Mouse (Mus musculus) neural tube, embryonic 11.5 days (tissue): ENCODE measurements around the gene Cpm. TPM values are rescaled to one million over a fixed set of nuclear protein-coding genes. Genes with fewer than 3 reads are reported as not detected.

ENCODE experiments used
- ATAC-seq: fragments of 200-750 bp; cut with Nextera tagmentation; 2 replicates; pipeline ENCODE4 v1.8.0; 2017; ENCODE audit warnings: moderate number of reproducible peaks, mild to moderate bottlenecking, moderate TSS enrichment, moderate library complexity; ENCODE audit not compliant: insufficient read depth, low FRiP score, low TSS enrichment
- DNase-seq: peaks from one replicate; pipeline ENCODE4 v3.0.0-alpha.2; 2015; ENCODE audit warnings: low spot score
- H3K27ac ChIP-seq: fragments of 300-500 bp; sonication (generic); 2 replicates; pipeline ENCODE4 v1.5.1; 2014; ENCODE audit warnings: low read depth, mild to moderate bottlenecking, low read length
- H3K27me3 ChIP-seq: fragments of 300-500 bp; sonication (generic); 2 replicates; pipeline ENCODE4 v1.6.1; 2014; ENCODE audit warnings: mild to moderate bottlenecking, low read length, mixed read lengths; ENCODE audit not compliant: control insufficient read depth, insufficient read depth
- H3K36me3 ChIP-seq: fragments of 300-500 bp; sonication (generic); 2 replicates; pipeline ENCODE4 v1.6.1; 2014; ENCODE audit warnings: mild to moderate bottlenecking, low read length, moderate library complexity, mixed read lengths; ENCODE audit not compliant: control insufficient read depth, insufficient read depth
- H3K4me1 ChIP-seq: fragments of 300-500 bp; sonication (generic); 2 replicates; pipeline ENCODE4 v1.6.1; 2014; ENCODE audit warnings: low read length, mixed read lengths; ENCODE audit not compliant: control insufficient read depth, insufficient read depth
- H3K4me2 ChIP-seq: fragments of 300-500 bp; sonication (generic); 2 replicates; pipeline ENCODE4 v1.6.1; 2014; ENCODE audit warnings: low read depth, mild to moderate bottlenecking, moderate library complexity
- H3K4me3 ChIP-seq: fragments of 300-500 bp; sonication (generic); 2 replicates; pipeline ENCODE4 v1.5.1; 2014; ENCODE audit warnings: low read depth, low read length
- H3K9ac ChIP-seq: fragments of 300-500 bp; sonication (generic); 2 replicates; pipeline ENCODE4 v1.6.1; 2014; ENCODE audit warnings: mild to moderate bottlenecking, low read length
- H3K9me3 ChIP-seq: fragments of 300-500 bp; sonication (generic); 2 replicates; pipeline ENCODE4 v1.6.1; 2016; ENCODE audit warnings: low read length; ENCODE audit not compliant: control insufficient read depth
- WGBS: fragments of 180-500 bp; shearing (Covaris S2); extraction: QIAGEN DNeasy Blood & Tissue Kit; methylation state at CpG from one replicate; pipeline ENCODE4 v1.1.7; 2014; 5-methylcytosine and 5-hydroxymethylcytosine counted together
- polyA plus RNA-seq: library from polyadenylated mRNA; unstranded; fragments of >200 nt; fragmentation: Nextera tagmentation; extraction: Ambion mirVana; gene quantifications from 2 replicates; pipeline ENCODE4 v1.2.1, GENCODE M21; 2014

The Cpm gene
- polyA plus RNA-seq, 1 experiment from 2014 or later: 21.1 TPM

GRCm38 (mm10) chr10:117620934-117621501, 8.3 kb upstream of the Cpm start:
- DNase-seq: no peak
- Histone ChIP-seq H3K4me2 (no peak overlapping the region), H3K27me3 (no peaks in the 10 kb centered on the region), H3K9ac (no peak overlapping the region), H3K4me1 (no peaks in the 10 kb centered on the region), H3K9me3 (no peaks in the 10 kb centered on the region), H3K4me3 (no peak overlapping the region), H3K27ac (no peak overlapping the region), H3K36me3 (no peaks in the 10 kb centered on the region)
- 81% methylated on average over 3 of the region's 3 CpGs for WGBS
- no peak for ATAC-seq

- ATAC-seq (no peak), DNase-seq (no peak)
- Histone ChIP-seq H3K4me3 (no peak overlapping the region), H3K4me1 (no peaks in the 10 kb centered on the region), H3K4me2 (no peak overlapping the region), H3K36me3 (no peaks in the 10 kb centered on the region), H3K9ac (no peak overlapping the region), H3K9me3 (no peaks in the 10 kb centered on the region), H3K27me3 (no peaks in the 10 kb centered on the region), H3K27ac (no peak overlapping the region)
- 91% methylated on average over 12 of the region's 12 CpGs for WGBS
Measured at GRCm38 (mm10) chr10:117621616-117622533, 7.4 kb upstream of the Cpm start.

- no peaks in the 10 kb centered on the region for H3K27me3 ChIP-seq
- no peak for ATAC-seq
- no peak overlapping the region for H3K27ac ChIP-seq
- no peaks in the 10 kb centered on the region for H3K4me1 ChIP-seq
- no peaks in the 10 kb centered on the region for H3K36me3 ChIP-seq
- no peak for DNase-seq
- H3K4me3 ChIP-seq: no peak overlapping the region
- H3K9me3 ChIP-seq: no peaks in the 10 kb centered on the region
- H3K4me2 ChIP-seq: no peak overlapping the region
- H3K9ac ChIP-seq: no peak overlapping the region
Measured at GRCm38 (mm10) chr10:117623358-117623757, 5.9 kb upstream of the Cpm start.

GRCm38 (mm10) chr10:117624222-117624621, 5.1 kb upstream of the Cpm start:
- WGBS: 62% methylated on average over 3 of the region's 3 CpGs
- Histone ChIP-seq H3K27ac (no peak overlapping the region), H3K4me1 (no peaks in the 10 kb centered on the region), H3K27me3 (0 out of 2 replicates have a peak, but pooled peaks cover 3% of the 10 kb centered on the region), H3K4me2 (no peak overlapping the region), H3K36me3 (no peaks in the 10 kb centered on the region), H3K4me3 (no peak overlapping the region), H3K9me3 (no peaks in the 10 kb centered on the region), H3K9ac (no peak overlapping the region)
- DNase-seq (no peak), ATAC-seq (no peak)

- H3K4me1 ChIP-seq: peaks cover 2% of the 10 kb centered on the region; the same call in 1 of the 2 replicates
- H3K4me3 ChIP-seq: no peak overlapping the region
- H3K36me3 ChIP-seq: no peaks in the 10 kb centered on the region
- DNase-seq (no peak), ATAC-seq (no peak)
- H3K27ac ChIP-seq: no peak overlapping the region
- H3K4me2 ChIP-seq: no peak overlapping the region
- no peak overlapping the region for H3K9ac ChIP-seq
- H3K27me3 ChIP-seq: peaks cover 6% of the 10 kb centered on the region
- H3K9me3 ChIP-seq: no peaks in the 10 kb centered on the region
- WGBS: 66% methylated on average over 9 of the region's 9 CpGs
Measured at GRCm38 (mm10) chr10:117624655-117625497, 4.4 kb upstream of the Cpm start.

- DNase-seq (peak; percentile 17), ATAC-seq (peak; percentile 43)
- Histone ChIP-seq H3K4me1 (peaks cover 2% of the 10 kb centered on the region; the same call in 1 of the 2 replicates), H3K27me3 (peaks cover 14% of the 10 kb centered on the region), H3K27ac (0 out of 2 replicates have a peak overlapping the region, but pooled peaks have one; percentile 4), H3K9ac (no peak overlapping the region), H3K4me3 (no peak overlapping the region), H3K9me3 (no peaks in the 10 kb centered on the region), H3K36me3 (no peaks in the 10 kb centered on the region), H3K4me2 (no peak overlapping the region)
- WGBS: 50% methylated on average over 8 of the region's 9 CpGs
Measured at GRCm38 (mm10) chr10:117625500-117626296, 3.6 kb upstream of the Cpm start.

- peaks cover 16% of the 10 kb centered on the region for H3K27me3 ChIP-seq
- H3K9me3 ChIP-seq: no peaks in the 10 kb centered on the region
- 78% methylated on average over 3 of the region's 3 CpGs for WGBS
- peaks cover 2% of the 10 kb centered on the region; the same call in 1 of the 2 replicates for H3K4me1 ChIP-seq
- 0 out of 2 replicates have a peak overlapping the region, but pooled peaks have one; percentile 4 for H3K27ac ChIP-seq
- H3K9ac ChIP-seq: no peak overlapping the region
- ATAC-seq (no peak), DNase-seq (no peak)
- no peak overlapping the region for H3K4me3 ChIP-seq
- H3K4me2 ChIP-seq: no peak overlapping the region
- no peaks in the 10 kb centered on the region for H3K36me3 ChIP-seq
Measured at GRCm38 (mm10) chr10:117626297-117626613, 3.0 kb upstream of the Cpm start.
